In the genomic region with DNA sequence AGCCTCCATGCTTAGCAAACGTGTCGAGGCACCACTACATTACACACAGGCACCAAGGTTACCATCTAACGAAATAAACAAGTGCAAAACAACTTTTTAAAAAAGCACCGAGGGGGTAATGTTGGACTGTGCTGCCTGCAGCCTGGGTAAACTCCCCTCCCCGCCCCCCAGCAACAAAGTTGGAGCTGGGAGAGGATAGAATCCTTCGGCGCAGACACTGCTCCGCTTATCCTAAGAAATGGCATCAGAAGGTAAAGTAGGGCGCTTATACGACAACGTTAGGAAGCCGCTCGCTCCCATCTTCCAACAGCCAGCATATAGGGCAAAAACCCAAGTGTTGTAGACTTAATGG, we compare ENCODE assay signal across 8 mouse cellular contexts. TPM values are rescaled to one million over a fixed set of nuclear protein-coding genes. Genes with fewer than 3 reads are reported as not detected.
DNase-seq lines count a peak whose midpoint lies in the region; ATAC-seq and TF ChIP-seq lines count a peak whose summit lies in the region.

No protein-coding gene starts in this region.

- TF ChIP-seq EP300 in lung, postnatal 0 days (IDR thresholded peaks at IDR 0.05): no peak

- WGBS in hindbrain, embryonic 12.5 days: 2% methylated on average over 13 of the region's 13 CpGs
- WGBS in lung, postnatal 0 days: under 1% methylated on average over 13 of the region's 13 CpGs

- 0 out of 2 replicates have a peak, but pooled peaks cover 1% of the 10 kb centered on the region for H3K36me3 ChIP-seq in hindbrain, embryonic 12.5 days
- H3K36me3 ChIP-seq in lung, postnatal 0 days (ENCODE audit: insufficient read depth, low read length): no peaks in the 10 kb centered on the region

- peaks cover 3% of the 10 kb centered on the region; the same call in 1 of the 2 replicates for H3K27me3 ChIP-seq in hindbrain, embryonic 12.5 days
- no peaks in the 10 kb centered on the region for H3K27me3 ChIP-seq in lung, postnatal 0 days (replicated peaks; ENCODE audit: insufficient read depth, low read length)

- no peaks in the 10 kb centered on the region for H3K9me3 ChIP-seq in hindbrain, embryonic 12.5 days (replicated peaks)
- H3K9me3 ChIP-seq in lung, postnatal 0 days (ENCODE audit: low read length): no peaks in the 10 kb centered on the region

- H3K4me1 ChIP-seq in hindbrain, embryonic 12.5 days: peaks cover 21% of the 10 kb centered on the region
- H3K4me1 ChIP-seq in lung, postnatal 0 days (ENCODE audit: insufficient read depth, low read depth, low read length): peaks cover 8% of the 10 kb centered on the region

- peak overlapping the region; percentile 83 for H3K4me2 ChIP-seq in hindbrain, embryonic 12.5 days (replicated peaks)
- peak overlapping the region; percentile 74 for H3K4me2 ChIP-seq in lung, postnatal 0 days (replicated peaks; ENCODE audit: low read depth, low read length)

- peak overlapping the region; percentile 94 for H3K9ac ChIP-seq in hindbrain, embryonic 12.5 days
- peak overlapping the region; percentile 97 for H3K9ac ChIP-seq in lung, postnatal 0 days (replicated peaks; ENCODE audit: low read depth)

- H3K27ac ChIP-seq in hindbrain, embryonic 12.5 days: peak overlapping the region; percentile 95
- peak overlapping the region; percentile 100 for H3K27ac ChIP-seq in lung, postnatal 0 days (ENCODE audit: low read length)

- no peak for TF ChIP-seq CTCF in lung, postnatal 0 days (IDR thresholded peaks at IDR 0.05)

- ATAC-seq in hindbrain, embryonic 12.5 days (ENCODE audit: low FRiP score): no peak
- ATAC-seq in lung, postnatal 0 days: no peak

- peak; percentile 15 for DNase-seq in embryo, embryonic 9.5 days (ENCODE audit: extremely low spot score)
- DNase-seq in embryo, embryonic 10 days (ENCODE audit: low spot score): no peak
- peak; percentile 11 for DNase-seq in urinary bladder, postnatal 14 days (ENCODE audit: low spot score)
- DNase-seq in urinary bladder, postnatal 10 days (ENCODE audit: low spot score): no peak
- no peak for DNase-seq in lung, postnatal 0 days (ENCODE audit: low spot score)
- DNase-seq in spleen, postnatal 36 days (ENCODE audit: low spot score in 2 of 2): no peak
- DNase-seq in frontal cortex, adult 2 months (ENCODE audit: extremely low spot score in 1 of 2, low spot score in 1 of 2): no peak

- H3K4me3 ChIP-seq in hindbrain, embryonic 12.5 days: peak overlapping the region; percentile 97
- H3K4me3 ChIP-seq in lung, postnatal 0 days (ENCODE audit: low read depth, low read length): peak overlapping the region; percentile 98

RNA-seq across cellular contexts. Expression of a gene that starts 0.8 kb away (rescaled TPM):
- polyA plus RNA-seq in hindbrain, embryonic 12.5 days (2016; fragmentation: Nextera tagmentation; extraction: Ambion mirVana): 23.5 and 23.7 TPM in 2 replicates
- 10.7 and 11.8 TPM in 2 replicates for polyA plus RNA-seq in lung, postnatal 0 days (2015; fragmentation: Nextera tagmentation; extraction: Ambion mirVana)
- polyA plus RNA-seq in frontal cortex, adult 2 months (2012; rRNA removed): 33.6 and 41.7 TPM in 2 replicates

Comparison
In these comparisons a context has a peak if more than half of its experiments do, and no peak if none do; other contexts are left out.
1. DNase-seq: peak in embryo, embryonic 9.5 days (single experiment) and urinary bladder, postnatal 14 days (single experiment); none in embryo, embryonic 10 days (single experiment), urinary bladder, postnatal 10 days (single experiment), lung, postnatal 0 days (single experiment), spleen, postnatal 36 days (0 of 2) and frontal cortex, adult 2 months (0 of 2).